Mouse (Mus musculus) gastrocnemius, adult 2 months (tissue): ENCODE data around the gene Josd2. TPM values are rescaled to one million over a fixed set of nuclear protein-coding genes. Genes with fewer than 3 reads are reported as not detected.

ENCODE experiments used
- DNase-seq: peaks from one replicate; pipeline ENCODE4 v3.0.0; 2022
- H3K27ac ChIP-seq: fragments of 200-600 bp; 2 replicates; pipeline ENCODE4 v1.8.1; 2022; ENCODE audit warnings: mild to moderate bottlenecking
- H3K4me3 ChIP-seq: fragments of 200-600 bp; 2 replicates; pipeline ENCODE4 v1.8.1; 2022; ENCODE audit warnings: mild to moderate bottlenecking, moderate library complexity
- CTCF ChIP-seq: fragments of 200-600 bp; IDR thresholded peaks from 2 replicates; pipeline ENCODE4 v1.8.1; 2022; ENCODE audit warnings: antibody characterized with exemption, mild to moderate bottlenecking, moderate library complexity
- intact Hi-C: fragments of 180-260 bp; cut with DNase I; formaldehyde crosslinking; loops from one replicate; pipeline ENCODE4 v1.15.1; 2025
- total RNA-seq, 2 experiments: library from RNA; stranded (reverse); gene quantifications; 2 replicates each; pipeline ENCODE4 v1.2.3; 2021

Gene Josd2
- total RNA-seq, 2 experiments from 2014 or later: 51.0 to 57.0 TPM

GRCm38 (mm10) chr7:44460767-44461502 lies 6.8 kb upstream of the Josd2 start:
- intact Hi-C loops: no loop called here
- no peak overlapping the region for H3K4me3 ChIP-seq
- TF ChIP-seq CTCF: no peak
- no peak for DNase-seq
- H3K27ac ChIP-seq: no peak overlapping the region

DNA sequence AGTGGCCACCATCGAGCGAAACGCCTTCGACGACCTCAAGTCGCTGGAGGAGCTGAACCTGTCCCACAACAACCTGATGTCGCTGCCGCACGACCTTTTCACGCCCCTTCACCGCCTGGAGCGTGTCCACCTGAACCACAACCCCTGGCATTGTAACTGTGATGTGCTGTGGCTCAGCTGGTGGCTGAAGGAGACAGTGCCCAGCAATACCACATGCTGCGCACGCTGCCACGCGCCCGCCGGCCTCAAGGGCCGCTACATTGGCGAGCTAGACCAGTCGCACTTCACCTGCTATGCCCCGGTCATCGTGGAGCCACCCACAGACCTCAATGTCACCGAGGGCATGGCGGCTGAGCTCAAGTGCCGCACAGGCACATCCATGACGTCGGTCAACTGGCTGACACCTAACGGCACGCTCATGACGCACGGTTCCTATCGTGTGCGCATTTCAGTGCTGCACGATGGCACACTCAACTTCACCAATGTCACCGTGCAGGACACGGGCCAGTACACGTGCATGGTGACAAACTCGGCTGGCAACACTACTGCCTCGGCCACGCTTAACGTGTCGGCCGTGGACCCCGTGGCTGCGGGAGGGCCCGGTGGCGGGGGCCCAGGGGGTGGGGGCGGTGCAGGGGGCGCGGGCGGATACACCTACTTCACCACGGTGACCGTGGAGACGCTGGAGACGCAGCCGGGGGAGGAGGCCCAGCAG lies 6.1 kb upstream of the Josd2 start:
- DNase-seq: no peak
- H3K4me3 ChIP-seq: no peak overlapping the region
- intact Hi-C loops: no loop called here
- no peak for TF ChIP-seq CTCF
- H3K27ac ChIP-seq: no peak overlapping the region

- peak; percentile 62 for DNase-seq
- intact Hi-C loops: no loop called here
- no peak overlapping the region for H3K4me3 ChIP-seq
- no peak overlapping the region for H3K27ac ChIP-seq
- peak; percentile 44 for TF ChIP-seq CTCF
These were observed 5.3 kb upstream of the Josd2 start for GRCm38 (mm10) chr7:44462218-44463055.

GRCm38 (mm10) chr7:44463056-44463425 lies 4.7 kb upstream of the Josd2 start:
- Histone ChIP-seq H3K27ac (no peak overlapping the region), H3K4me3 (no peak overlapping the region)
- intact Hi-C loops: no loop called here
- TF ChIP-seq CTCF: no peak
- no peak for DNase-seq

- intact Hi-C loops: no loop called here
- Histone ChIP-seq H3K27ac (no peak overlapping the region), H3K4me3 (no peak overlapping the region)
- no peak for DNase-seq
- TF ChIP-seq CTCF: no peak
These were observed 4.1 kb upstream of the Josd2 start for GRCm38 (mm10) chr7:44463556-44464225.

DNA sequence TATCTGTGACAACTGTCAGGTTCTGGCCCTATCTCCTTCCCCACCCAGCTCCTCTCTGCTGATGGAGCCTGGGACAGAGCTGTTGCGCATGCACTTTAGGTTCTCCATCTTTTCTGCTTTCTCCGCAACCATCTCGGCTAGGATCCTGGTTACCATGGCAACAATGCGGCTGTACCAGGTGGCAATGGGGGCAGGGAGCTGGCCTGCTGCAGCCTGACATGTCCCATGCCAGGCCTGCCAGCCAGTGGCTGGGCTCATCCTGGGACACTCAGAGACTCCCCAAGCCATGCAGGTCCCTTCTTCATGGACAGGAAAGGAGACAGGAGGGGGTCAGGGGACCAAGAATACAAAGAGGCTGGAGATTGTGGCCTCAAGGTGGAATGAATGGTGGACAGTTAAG lies 3.3 kb upstream of the Josd2 start:
- intact Hi-C loops: no loop called here
- no peak overlapping the region for H3K27ac ChIP-seq
- DNase-seq: no peak
- no peak for TF ChIP-seq CTCF
- no peak overlapping the region for H3K4me3 ChIP-seq

DNA sequence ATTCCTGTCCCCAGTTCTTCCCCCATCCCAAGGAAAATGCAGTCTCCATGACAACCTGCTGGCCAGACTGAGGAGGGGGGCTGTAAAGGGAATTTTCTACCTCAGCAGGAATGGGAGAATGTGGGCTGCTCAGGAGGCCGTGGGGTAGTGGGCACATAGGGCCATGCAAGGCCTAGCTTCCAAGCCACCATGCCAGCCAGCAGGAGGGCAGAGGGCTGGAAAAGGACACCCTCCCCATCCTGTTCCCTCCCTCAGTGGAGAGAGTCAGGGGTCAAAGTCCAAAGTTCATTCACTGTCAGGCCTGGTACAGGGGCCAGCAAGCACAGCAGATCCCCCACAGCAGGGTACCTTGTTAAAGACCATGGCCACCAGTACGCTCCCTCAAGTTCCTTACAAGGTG lies 2.7 kb upstream of the Josd2 start, which contains the start of gene Aspdh:
Gene Aspdh, plus strand, starts transcription at position 281 of the 400 bp plus-strand sequence.
- H3K4me3 ChIP-seq: no peak within 1 kb of the TSS
- H3K27ac ChIP-seq: no peak within 1 kb of the TSS
- no peak for TF ChIP-seq CTCF
- intact Hi-C loops: loop anchor here (5.0 kb wide), 1 partner anchor 88 kb away; no protein-coding TSS in a partner anchor
- no peak for DNase-seq

DNA sequence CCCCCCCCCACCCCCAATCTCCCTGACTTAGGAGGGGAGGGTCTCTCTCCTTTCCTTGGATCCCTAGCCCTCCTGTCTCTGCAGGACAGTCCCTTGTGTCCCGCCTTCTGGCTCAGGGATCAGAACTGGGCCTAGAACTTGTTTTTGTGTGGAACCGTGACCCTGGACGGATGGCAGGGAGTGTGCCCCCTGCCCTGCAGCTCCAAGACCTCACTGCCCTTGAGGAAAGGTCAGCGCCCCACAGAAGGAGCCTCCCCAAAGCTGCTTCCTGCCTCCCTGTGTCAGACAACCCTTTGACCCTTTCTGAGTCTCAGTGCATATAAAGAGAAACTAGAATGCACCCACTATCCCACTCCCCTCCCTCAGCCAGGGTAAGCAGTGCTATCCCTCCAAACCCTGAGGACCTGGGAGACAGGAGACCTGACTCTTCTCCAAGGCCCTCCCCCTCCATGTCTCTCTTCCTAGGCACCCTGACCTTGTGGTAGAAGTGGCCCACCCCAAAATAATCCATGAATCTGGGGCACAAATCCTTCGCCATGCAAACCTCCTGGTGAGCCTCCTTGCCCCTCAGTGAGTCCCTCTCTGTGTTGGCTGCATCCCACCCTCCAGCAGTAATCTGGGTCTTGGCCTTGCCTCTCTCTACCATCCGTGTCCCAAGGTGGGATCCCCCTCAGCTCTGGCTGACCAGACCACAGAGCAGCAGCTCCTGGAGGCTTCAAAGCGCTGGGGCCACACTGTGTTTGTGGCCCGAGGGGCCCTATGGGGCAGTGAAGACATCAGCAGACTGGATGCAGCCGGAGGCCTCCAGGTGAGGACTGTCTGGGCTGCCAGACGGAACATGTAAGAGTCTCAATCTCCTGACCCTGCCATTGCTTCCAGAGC lies 1.5 kb upstream of the Josd2 start:
- no peak for TF ChIP-seq CTCF
- DNase-seq: no peak
- Histone ChIP-seq H3K27ac (no peak overlapping the region), H3K4me3 (no peak overlapping the region)
- intact Hi-C loops: loop anchor here (5.0 kb wide), 1 partner anchor 89 kb away; no protein-coding TSS in a partner anchor

DNA sequence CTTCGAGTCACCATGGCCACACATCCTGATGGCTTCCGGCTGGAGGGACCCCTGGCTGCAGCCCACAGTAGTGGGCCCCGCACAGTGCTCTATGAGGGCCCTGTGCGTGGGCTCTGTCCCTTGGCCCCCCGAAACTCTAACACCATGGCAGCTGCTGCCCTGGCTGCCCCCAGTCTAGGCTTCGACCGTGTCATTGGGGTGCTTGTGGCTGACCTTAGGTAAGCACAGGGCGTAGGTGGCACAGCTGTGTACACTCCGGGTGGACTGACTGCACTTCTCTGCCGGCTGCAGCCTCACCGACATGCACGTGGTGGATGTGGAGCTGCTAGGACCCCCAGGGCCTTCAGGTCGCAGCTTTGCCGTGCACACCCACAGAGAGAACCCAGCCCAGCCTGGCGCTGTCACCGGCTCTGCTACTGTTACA lies 880 bp upstream of the Josd2 start:
- no peak for TF ChIP-seq CTCF
- Histone ChIP-seq H3K4me3 (peak overlapping the region; percentile 90), H3K27ac (no peak overlapping the region)
- intact Hi-C loops: loop anchor here (5.0 kb wide), 1 partner anchor 90 kb away; no protein-coding TSS in a partner anchor
- DNase-seq: no peak

DNA sequence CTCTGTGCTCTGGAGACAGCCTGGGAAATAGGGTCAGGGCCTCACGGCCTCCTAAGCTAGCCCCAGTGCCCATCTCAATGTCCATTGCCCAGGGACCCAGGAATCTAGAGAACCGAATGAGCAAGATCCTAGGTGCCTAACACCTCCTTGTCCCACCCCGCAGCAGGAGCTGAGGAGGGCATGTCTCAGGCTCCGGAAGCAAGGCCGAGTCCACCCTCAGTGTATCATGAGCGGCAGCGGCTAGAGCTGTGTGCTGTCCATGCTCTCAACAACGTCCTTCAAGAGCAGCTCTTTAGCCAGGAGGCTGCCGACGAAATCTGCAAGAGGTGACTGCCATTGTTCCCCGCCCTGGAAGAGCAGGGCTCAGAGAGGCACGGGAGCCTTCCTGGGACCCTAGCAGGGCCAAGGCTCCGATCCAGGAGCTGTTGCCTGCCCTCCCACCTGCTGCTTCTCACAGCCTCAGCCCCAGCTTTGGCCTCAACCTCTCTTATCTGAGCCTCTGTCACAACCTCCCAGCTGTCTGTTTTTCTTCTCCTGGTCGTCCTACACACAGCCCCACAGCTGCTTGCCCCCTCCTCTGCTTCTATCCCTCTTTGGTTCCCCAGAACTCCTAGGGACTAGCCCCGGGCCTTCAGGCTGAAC lies 985 bp downstream of the Josd2 start:
- intact Hi-C loops: loop anchor here (5.0 kb wide), 1 partner anchor 91 kb away; no protein-coding TSS in a partner anchor
- H3K4me3 ChIP-seq: peak overlapping the region; percentile 90
- TF ChIP-seq CTCF: no peak
- peak overlapping the region; percentile 91 for H3K27ac ChIP-seq
- DNase-seq: no peak
